Mouse (Mus musculus) bone marrow macrophage, adult 2 months (primary cell): ENCODE data around the gene Boll.
"Not testable (repeated sequence)": the region's sequence is repeated elsewhere in the genome, so short reads cannot be mapped to it uniquely, and the experiment has no call there.

Source experiments
- CTCF ChIP-seq: IDR thresholded peaks from 2 replicates; pipeline ENCODE4 v1.5.1; 2012; ENCODE audit warnings: low read depth, mild to moderate bottlenecking, low read length, moderate library complexity
- POLR2A ChIP-seq: IDR thresholded peaks from 2 replicates; pipeline ENCODE4 v1.6.1; 2012; ENCODE audit warnings: mild to moderate bottlenecking, low read depth, low read length, borderline replicate concordance

DNA sequence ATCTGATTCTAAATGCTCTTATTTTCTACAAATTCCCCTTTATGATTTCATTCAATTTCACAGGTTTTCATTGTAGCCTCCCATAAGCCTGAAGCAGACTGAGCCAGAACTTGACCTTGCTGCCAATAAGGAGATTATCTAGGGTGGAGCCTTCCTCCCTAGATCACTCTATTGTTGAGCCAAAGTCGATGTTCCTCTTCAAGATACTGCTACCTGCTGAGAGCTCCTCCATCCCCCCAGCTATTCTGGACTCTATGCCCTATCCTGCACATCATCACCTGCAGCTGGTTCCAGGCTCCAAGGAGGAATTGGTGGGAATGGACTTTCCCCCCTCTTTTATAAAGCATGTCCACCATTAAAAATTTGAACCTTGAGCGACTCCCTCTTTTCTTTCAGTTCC, 11.4 kb downstream of the Boll start:
- not testable (repeated sequence) for TF ChIP-seq POLR2A, CTCF
